15 mouse cellular contexts compared by ENCODE assay signal in genomic region chr17:56022989-56023290, GRCm38 (mm10). TPM values are rescaled to one million over a fixed set of nuclear protein-coding genes. Genes with fewer than 3 reads are reported as not detected.
DNase-seq lines count a peak whose midpoint lies in the region; ATAC-seq and TF ChIP-seq lines count a peak whose summit lies in the region.
"Had no signal": no experiment of that assay in that cellular context is flagged by ENCODE, and none has a peak within 500 bp of the region (broad histone marks: within the 10 kb centered on the region; RNA-seq: fewer than 3 reads in every experiment).

No protein-coding gene starts in this region.

- H3K4me1 ChIP-seq in megakaryocyte, embryonic 14.5 days = peaks cover 99% of the 10 kb centered on the region
- peaks cover 23% of the 10 kb centered on the region for H3K4me1 ChIP-seq in cortical plate, adult 2 months (ENCODE audit: control insufficient read depth, insufficient read depth, low read length)

- H3K27me3 ChIP-seq in megakaryocyte, embryonic 14.5 days (replicated peaks) = no peaks in the 10 kb centered on the region
- H3K27me3 ChIP-seq: limb, embryonic 12.5 days; neural tube, embryonic 12.5 days had no signal

- DNase-seq in heart, adult 11 months = peak; percentile 87
- no peak for DNase-seq in heart, adult 8-10 months (ENCODE audit: low spot score)
- DNase-seq in naive thymus-derived CD4-positive, alpha-beta T cell, adult 2 months (ENCODE audit: low read depth) = peak; percentile 15
- DNase-seq in adrenal gland, postnatal 25 days = no peak
- DNase-seq: adrenal gland, postnatal 14 days; heart, postnatal 10 days; kidney, postnatal 14 days had no signal

- peak overlapping the region; percentile 77 for H3K4me3 ChIP-seq in megakaryocyte, embryonic 14.5 days (replicated peaks)
- no peak overlapping the region for H3K4me3 ChIP-seq in cortical plate, adult 2 months (ENCODE audit: insufficient read depth, low read length)
- H3K4me3 ChIP-seq: limb, embryonic 12.5 days; neural tube, embryonic 12.5 days had no signal

- TF ChIP-seq POLR2A in cortical plate, adult 2 months (IDR thresholded peaks at IDR 0.05; ENCODE audit: extremely low read depth, insufficient read depth, low read length) = no peak

- peaks cover 99% of the 10 kb centered on the region for H3K36me3 ChIP-seq in megakaryocyte, embryonic 14.5 days (replicated peaks; ENCODE audit: low read length)

- TF ChIP-seq CTCF in cortical plate, adult 2 months (IDR thresholded peaks at IDR 0.05; ENCODE audit: extremely low read depth, insufficient read depth, low read length) = no peak

- ATAC-seq in megakaryocyte, adult 5-6 weeks (ENCODE audit: poor library complexity, severe bottlenecking) = no peak
- ATAC-seq: intestine, postnatal 0 days had no signal

- H3K9me3 ChIP-seq in megakaryocyte, embryonic 14.5 days = no peaks in the 10 kb centered on the region
- H3K9me3 ChIP-seq: limb, embryonic 12.5 days; neural tube, embryonic 12.5 days had no signal

- H3K27ac ChIP-seq in cortical plate, adult 2 months (ENCODE audit: insufficient read depth, low read length) = peak overlapping the region; percentile 35; the same call in 1 of the 2 replicates
- H3K27ac ChIP-seq: limb, embryonic 12.5 days; neural tube, embryonic 12.5 days had no signal

RNA-seq across cellular contexts. Expression of gene Sh3gl1, which starts 13.5 kb away (rescaled TPM):
- 10 to 100 TPM; 12.3 to 14.4 (median 13.3) TPM for total RNA-seq in heart, adult 8-10 months (2022)
- polyA plus RNA-seq in megakaryocyte, embryonic 14.5 days (2012; ENCODE audit: insufficient read depth, low replicate concordance) = 115 and 286 TPM in 2 replicates
- total RNA-seq in megakaryocyte, adult 5-6 weeks (2015) = 21.7 and 22.3 TPM in 2 replicates
- total RNA-seq in megakaryocyte, adult 5-6 weeks (2017) = 28.4 and 35.0 TPM in 2 replicates
- polyA plus RNA-seq in cortical plate, adult 2 months (2012; rRNA removed) = 56.5 and 59.4 TPM in 2 replicates
- 51.5 and 57.1 TPM in 2 replicates for total RNA-seq in adrenal gland, postnatal 25 days (2021)

RNA-seq across cellular contexts. Expression of gene Chaf1a, which starts 17.3 kb away (rescaled TPM):
- 1 to 10 TPM in 3 of 4 experiments, under 1 TPM in 1; 0.84 to 1.9 (median 1.4) TPM for total RNA-seq in heart, adult 8-10 months (2022)
- 17.0 and 33.8 TPM in 2 replicates for polyA plus RNA-seq in megakaryocyte, embryonic 14.5 days (2012; ENCODE audit: insufficient read depth, low replicate concordance)
- 8.1 and 9.6 TPM in 2 replicates for total RNA-seq in megakaryocyte, adult 5-6 weeks (2015)
- total RNA-seq in megakaryocyte, adult 5-6 weeks (2017) = 18.3 and 22.2 TPM in 2 replicates
- polyA plus RNA-seq in cortical plate, adult 2 months (2012; rRNA removed) = 2.6 and 2.8 TPM in 2 replicates
- total RNA-seq in adrenal gland, postnatal 25 days (2021) = 8.2 and 9.8 TPM in 2 replicates

RNA-seq across cellular contexts. Expression of gene Mpnd, which starts 17.4 kb away (rescaled TPM):
- total RNA-seq in heart, adult 8-10 months (2022) = 10 to 100 TPM; 78.9 to 90.4 (median 87.1) TPM
- 4.4 and 22.7 TPM in 2 replicates for polyA plus RNA-seq in megakaryocyte, embryonic 14.5 days (2012; ENCODE audit: insufficient read depth, low replicate concordance)
- 23.2 and 28.6 TPM in 2 replicates for total RNA-seq in megakaryocyte, adult 5-6 weeks (2015)
- 95.5 and 112 TPM in 2 replicates for total RNA-seq in megakaryocyte, adult 5-6 weeks (2017)
- polyA plus RNA-seq in cortical plate, adult 2 months (2012; rRNA removed) = 142 and 154 TPM in 2 replicates
- 119 and 129 TPM in 2 replicates for total RNA-seq in adrenal gland, postnatal 25 days (2021)

RNA-seq across cellular contexts. Expression of gene Stap2, which starts 17.6 kb away (rescaled TPM):
- total RNA-seq in heart, adult 8-10 months (2022) = 10 to 100 TPM; 11.8 to 17.5 (median 14.4) TPM
- 0.21 TPM in 1 of 2 replicates, not detected in the other for polyA plus RNA-seq in megakaryocyte, embryonic 14.5 days (2012; ENCODE audit: insufficient read depth, low replicate concordance)
- 0.25 and 0.62 TPM in 2 replicates for total RNA-seq in megakaryocyte, adult 5-6 weeks (2015)
- total RNA-seq in megakaryocyte, adult 5-6 weeks (2017) = 0.22 and 0.24 TPM in 2 replicates
- polyA plus RNA-seq in cortical plate, adult 2 months (2012; rRNA removed) = 6.0 TPM in 2 replicates
- total RNA-seq in adrenal gland, postnatal 25 days (2021) = 7.7 and 8.3 TPM in 2 replicates

RNA-seq across cellular contexts. Expression of gene Fsd1, which starts 36.6 kb away (rescaled TPM):
- total RNA-seq in heart, adult 8-10 months (2022) = 1 to 10 TPM in 1 of 4 experiments, under 1 TPM in 1, not detected in 2; 0.52 to 1.6 TPM
- polyA plus RNA-seq in megakaryocyte, embryonic 14.5 days (2012; ENCODE audit: insufficient read depth, low replicate concordance) = not detected in 2 replicates
- not detected in 2 replicates for total RNA-seq in megakaryocyte, adult 5-6 weeks (2015)
- not detected in 2 replicates for total RNA-seq in megakaryocyte, adult 5-6 weeks (2017)
- polyA plus RNA-seq in cortical plate, adult 2 months (2012; rRNA removed) = 76.7 and 91.0 TPM in 2 replicates
- 1.5 and 2.2 TPM in 2 replicates for total RNA-seq in adrenal gland, postnatal 25 days (2021)
- total RNA-seq: gastrocnemius, postnatal 36 days; MEL had no signal

Comparison
In these comparisons a context has a peak if more than half of its experiments do, and no peak if none do; other contexts are left out.
1. DNase-seq: peak in heart, adult 11 months (single experiment) and naive thymus-derived CD4-positive, alpha-beta T cell, adult 2 months (single experiment); none in heart, adult 8-10 months (single experiment) and adrenal gland, postnatal 25 days (single experiment).